Mouse (Mus musculus): ENCODE measurements around the gene Fam118a.

The Fam118a gene

DNA sequence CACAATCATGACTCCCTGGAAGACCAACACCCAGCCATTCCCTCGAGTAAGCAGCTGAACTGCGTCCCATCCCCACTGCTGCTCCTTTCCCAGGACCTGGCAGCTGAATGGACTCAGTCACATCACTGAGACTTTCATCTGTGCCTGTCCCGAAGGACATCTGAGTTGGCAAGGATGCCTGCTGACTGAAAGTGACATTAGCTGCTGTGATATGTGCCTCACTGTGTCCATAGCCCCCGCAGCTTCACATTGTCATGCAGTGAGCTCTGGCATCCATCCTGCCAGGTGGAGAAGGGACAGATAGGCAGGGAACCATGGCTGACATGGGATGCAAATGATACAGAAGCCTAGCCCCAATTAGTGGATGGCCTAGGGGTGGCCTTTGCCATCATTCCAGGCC, 26.4 kb downstream of the Fam118a start:
- in situ Hi-C loops (cut with MboI; ENCODE audit: low sequenced_read_pairs), result no loop called here

DNA sequence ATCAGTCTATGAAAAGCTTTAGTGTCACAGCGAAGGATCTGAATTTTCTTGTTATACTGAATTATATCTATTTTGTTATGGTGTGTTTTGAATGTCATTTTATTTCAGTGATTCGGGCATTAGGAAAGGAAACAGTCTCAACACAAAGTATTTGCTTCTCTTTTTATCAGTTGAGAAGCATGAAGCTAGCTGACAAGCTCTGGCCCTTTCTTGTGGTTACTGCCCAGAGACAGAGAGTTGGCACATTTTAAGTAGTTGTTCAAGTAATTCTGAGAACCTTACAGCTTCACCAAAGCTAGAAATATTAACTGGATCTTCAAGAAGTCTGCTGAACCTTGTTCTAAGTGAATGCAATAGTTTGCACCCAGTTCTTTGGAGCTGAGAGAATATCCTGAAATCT, 34.7 kb downstream of the Fam118a start:
- in situ Hi-C loops (cut with MboI; ENCODE audit: low sequenced_read_pairs), result no loop called here

DNA sequence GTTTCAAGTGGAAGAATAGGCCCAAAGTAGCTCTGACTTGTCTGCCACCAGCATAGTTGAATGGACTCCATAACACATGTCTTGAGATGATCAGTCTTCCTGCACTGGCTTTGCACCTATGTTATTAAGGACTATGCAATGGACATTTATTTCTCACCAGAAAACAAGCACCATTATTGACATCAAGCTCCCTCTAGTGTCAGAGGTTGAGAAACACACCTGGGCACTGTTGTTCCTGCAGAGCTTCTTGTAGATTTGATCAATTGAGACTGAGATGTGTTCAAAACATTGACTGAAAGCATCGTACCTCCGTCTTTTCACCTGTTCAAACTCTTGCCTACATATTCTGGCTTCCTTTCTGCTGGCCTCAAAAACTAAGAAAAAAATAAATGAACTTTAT, 41.8 kb downstream of the Fam118a start:
- in situ Hi-C loops (cut with MboI; ENCODE audit: low sequenced_read_pairs), result no loop called here

- in situ Hi-C loops (cut with MboI; ENCODE audit: low sequenced_read_pairs), result no loop called here
These were observed 43.9 kb downstream of the Fam118a start for GRCm38 (mm10) chr15:85072651-85073050.

DNA sequence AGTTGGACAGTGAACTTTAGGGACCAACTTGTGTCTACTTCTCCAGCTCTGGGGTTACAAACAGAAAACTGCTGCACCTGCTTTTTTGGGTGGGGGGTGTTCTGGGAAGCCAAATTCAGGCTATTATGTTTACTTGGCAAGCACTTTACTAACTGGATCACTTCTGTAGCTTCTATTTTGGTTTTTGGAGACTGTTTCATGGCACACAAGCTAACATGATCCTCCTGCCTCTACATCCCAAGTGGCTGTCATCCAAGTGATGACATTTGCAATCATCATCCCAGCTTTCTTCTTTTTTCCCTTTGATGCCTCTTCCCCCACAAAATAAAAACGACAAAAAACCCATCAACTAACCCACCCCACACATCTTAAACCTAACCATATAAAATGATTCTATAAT, 56.9 kb downstream of the Fam118a start:
- in situ Hi-C loops (cut with MboI; ENCODE audit: low sequenced_read_pairs), result no loop called here
